Mouse (Mus musculus) adrenal gland, postnatal 4 days (tissue): Measurements from ENCODE around the gene Fgfr2. TPM values are rescaled to one million over a fixed set of nuclear protein-coding genes. Genes with fewer than 3 reads are reported as not detected.

ENCODE experiments used
- DNase-seq, 2 experiments: peaks; one replicate each; pipeline ENCODE4 v3.0.0; 2021 to 2022; ENCODE audit warnings: low spot score in 2 of 2, mixed read lengths in 2 of 2
- total RNA-seq, 2 experiments: library from RNA; stranded (reverse); gene quantifications; 2 replicates each; pipeline ENCODE4 v1.2.3; 2021

The Fgfr2 gene
- total RNA-seq, 2 experiments from 2014 or later: 205 to 210 TPM

DNA sequence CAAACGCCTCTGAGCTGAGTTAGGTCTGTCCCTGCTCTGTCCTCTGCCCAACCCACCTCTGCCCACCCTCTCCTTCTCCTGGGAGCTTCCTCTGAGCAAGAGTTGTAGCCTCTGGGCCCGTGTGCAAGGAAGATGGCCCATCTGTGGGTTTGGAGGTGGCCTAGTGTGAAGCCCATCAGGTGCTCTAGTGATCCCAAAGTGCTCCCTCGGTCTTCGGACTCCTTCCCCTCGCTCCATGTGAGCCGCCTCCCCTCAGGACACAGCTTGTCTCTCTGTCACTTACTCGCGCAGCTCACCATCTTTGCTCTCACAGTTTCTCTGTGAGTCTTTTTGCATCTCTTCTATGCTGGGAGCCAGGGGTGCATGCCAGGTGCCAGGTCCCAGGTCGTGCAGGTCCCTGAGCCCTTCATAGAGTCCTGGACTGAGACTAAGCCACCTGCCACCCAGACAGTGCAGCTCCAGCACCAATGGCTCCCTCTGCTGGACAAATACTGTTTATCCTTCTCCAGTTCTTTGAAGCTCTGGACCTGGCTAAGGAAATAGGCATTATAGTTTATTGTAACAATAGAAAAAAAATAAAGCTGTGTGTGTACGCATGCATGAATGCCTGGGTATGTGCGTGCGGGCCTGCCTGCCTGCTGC lies 484.6 kb downstream of the Fgfr2 start:
- no peak for DNase-seq

DNA sequence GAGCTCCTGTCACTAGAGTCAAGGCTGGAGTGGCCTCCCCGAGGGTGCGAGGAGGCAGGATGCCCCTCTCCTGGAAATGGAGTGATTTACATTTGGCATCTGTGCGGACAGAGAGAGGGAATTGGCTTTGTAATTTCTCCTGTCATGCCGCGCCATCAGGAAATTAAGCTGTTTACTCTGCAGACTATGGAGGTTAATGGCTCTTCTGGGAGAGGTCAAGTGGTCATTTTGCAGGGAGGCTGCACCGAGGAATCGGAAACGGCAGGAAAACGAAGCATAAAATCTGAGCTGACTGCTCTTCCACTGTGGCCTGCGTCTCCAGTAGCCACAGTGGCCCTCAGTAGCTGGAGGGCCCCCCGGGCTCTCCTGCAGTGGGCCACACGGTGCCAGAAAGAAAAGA lies 485.9 kb downstream of the Fgfr2 start:
- no peak for DNase-seq

GRCm38 (mm10) chr7:132631313-132631712 lies 491.8 kb downstream of the Fgfr2 start:
- no peak for DNase-seq

DNA sequence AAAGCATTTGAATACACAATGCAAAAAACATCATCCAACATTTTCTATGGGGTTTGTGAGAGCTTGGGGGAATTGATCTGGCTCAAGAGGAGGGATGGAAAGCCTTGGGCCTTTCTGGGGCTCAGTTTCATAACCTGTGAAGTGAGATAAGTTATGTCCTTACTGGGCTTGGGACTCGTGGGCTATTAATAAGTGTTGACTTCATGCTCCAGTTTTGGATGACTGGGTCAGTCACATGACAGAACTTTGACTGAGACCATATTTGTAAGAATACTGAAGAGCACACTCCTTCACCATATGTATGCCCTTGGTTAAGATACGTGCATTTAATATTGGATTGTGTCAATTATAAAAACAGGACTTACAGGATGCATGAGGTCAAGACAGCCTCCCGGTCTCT lies 495.7 kb downstream of the Fgfr2 start:
- no peak for DNase-seq

GRCm38 (mm10) chr7:132626174-132626573 lies 497.0 kb downstream of the Fgfr2 start:
- DNase-seq: no peak

GRCm38 (mm10) chr7:132624161-132624560 lies 499.0 kb downstream of the Fgfr2 start:
- no peak for DNase-seq

GRCm38 (mm10) chr7:132619975-132620918 lies 502.9 kb downstream of the Fgfr2 start:
- no peak for DNase-seq

- DNase-seq: no peak
These were observed 503.6 kb downstream of the Fgfr2 start for GRCm38 (mm10) chr7:132619549-132619948.

DNA sequence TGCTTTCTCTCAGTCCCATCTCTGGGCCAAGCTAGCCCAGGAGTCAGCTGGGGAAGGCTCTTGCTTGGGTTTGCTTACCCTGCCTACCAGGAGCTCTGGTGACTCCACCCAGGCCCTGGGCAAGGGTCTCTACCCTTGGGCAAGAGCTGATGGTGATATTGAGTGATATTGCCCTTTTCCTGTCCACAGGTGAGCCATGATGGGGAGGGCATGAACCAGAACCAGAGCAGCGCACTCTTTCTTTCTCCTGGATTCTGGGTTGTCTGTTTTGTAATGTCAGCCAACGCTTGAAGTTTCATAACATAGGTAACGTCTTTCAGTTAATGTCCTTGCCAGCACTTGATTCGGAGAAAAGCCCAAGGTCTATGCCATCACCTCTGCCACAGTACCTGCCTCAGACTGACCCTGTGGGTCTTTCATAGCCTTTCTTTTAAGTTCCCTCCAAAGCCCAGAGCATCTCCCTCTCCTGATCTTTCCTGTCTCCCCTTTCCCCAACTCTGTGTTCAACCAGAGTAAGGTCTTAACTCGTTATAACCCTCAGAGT lies 506.1 kb downstream of the Fgfr2 start:
- DNase-seq: no peak

DNA sequence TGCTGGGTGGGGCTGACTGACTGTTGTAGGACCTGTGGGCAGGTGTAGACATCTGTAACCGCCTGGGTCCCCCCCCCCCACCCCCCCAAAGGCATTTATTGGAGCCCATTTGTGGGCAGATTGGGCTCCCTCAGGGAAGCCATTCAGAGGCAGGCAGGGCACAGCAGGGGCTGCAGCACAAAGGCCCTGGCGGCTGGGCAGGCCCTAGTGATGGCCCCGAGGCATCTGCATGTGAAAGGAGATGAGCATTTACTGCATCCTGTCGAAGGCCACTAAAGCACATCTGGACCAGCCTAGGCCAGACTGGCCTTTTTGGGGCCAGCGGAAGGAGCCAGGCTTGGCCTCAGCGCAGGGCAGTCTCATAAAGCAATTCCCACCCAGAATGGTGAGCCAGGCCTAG lies 506.8 kb downstream of the Fgfr2 start:
- DNase-seq: no peak

DNA sequence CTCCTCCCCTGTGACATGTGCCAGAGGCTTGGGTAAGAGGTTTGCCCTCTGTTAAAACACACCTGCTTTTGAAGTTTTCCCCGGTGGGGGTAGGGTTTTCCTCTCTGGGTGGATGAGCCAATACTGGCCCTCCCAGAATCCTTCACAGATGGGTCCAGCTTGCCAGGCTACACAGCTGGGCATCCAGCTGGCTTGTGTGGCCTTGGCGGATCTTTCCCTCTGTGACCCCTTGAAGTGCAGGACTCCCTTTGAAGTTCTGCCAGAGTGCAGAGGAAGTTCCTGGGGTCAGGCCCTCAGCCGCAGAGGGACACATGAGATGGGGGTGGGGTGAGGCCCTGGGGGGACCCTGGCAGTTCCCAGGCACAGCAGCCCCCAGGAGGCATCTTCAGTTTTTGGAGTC lies 507.8 kb downstream of the Fgfr2 start:
- no peak for DNase-seq

DNA sequence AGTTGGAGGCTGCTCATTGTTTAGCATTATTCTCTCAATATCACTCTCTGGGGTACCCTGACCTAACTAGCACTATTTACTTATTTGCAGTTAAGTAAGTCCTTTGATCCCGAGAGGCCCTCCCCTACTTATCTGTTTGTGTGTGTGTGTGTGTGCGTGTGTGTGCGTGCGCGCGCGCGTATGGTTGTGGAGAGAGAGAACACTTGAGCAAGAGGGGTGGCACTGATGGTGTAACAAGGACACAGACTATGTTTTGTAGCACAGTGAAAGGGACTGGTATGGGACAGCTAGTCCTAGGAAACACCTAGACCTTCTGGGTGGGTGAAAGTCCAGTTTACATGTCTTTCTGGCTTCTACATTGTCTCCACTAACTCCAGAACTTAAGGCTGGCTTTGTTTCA lies 511.6 kb downstream of the Fgfr2 start:
- DNase-seq: no peak

GRCm38 (mm10) chr7:132610468-132611318 lies 512.5 kb downstream of the Fgfr2 start, which contains the start of gene Lhpp:
Gene Lhpp (plus strand): TSS chr7:132610638.
- DNase-seq: peak; percentile 67 to 80

GRCm38 (mm10) chr7:132608316-132609020 lies 514.7 kb downstream of the Fgfr2 start:
- no peak for DNase-seq

- DNase-seq: no peak
These were observed 517.5 kb downstream of the Fgfr2 start for GRCm38 (mm10) chr7:132605689-132606088.

DNA sequence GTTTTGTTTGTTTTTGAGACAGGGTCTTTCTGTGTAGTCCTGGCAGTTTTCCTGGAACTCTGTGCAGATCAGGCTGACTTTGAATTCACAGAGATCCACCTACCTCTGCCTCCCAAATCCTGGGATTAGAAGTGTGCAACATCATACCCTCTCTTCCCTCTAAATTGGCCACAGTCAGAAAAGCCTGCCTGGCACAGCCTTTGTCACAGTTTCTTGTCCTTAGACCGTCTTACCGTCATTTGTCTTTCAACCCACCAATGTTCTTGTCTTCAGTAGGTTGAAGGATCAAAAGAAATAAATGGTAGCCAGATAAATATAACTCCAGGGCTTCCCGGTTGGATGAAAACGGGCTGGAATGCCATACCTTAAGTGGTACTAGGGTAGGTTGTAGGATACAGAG lies 518.4 kb downstream of the Fgfr2 start:
- DNase-seq: no peak

- no peak for DNase-seq
These were observed 522.2 kb downstream of the Fgfr2 start for GRCm38 (mm10) chr7:132600926-132601325.

DNA sequence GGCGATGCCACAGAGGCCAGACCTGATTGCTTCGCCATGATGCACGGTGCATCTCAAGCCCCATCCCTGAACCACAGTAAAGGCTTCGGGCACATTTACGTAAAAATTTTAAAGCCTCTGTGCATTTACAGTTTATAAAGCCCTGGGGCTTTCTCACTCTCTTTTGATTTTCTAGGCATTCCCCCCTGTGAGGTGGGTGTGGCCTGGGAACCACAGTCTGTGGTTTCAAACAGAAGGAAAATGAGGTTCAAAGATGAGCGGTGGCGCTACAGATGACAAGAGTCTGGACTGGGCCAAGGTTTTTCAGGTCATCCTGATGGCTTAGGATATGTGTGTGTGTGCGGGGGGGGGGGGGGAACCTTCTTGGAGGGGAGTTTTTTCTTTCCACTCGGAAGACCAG lies 523.1 kb downstream of the Fgfr2 start:
- no peak for DNase-seq

GRCm38 (mm10) chr7:132599071-132599975 lies 523.8 kb downstream of the Fgfr2 start, which contains the start of gene Nkx1-2:
Gene Nkx1-2 (minus strand): TSS chr7:132599637.
- DNase-seq: no peak
